Mouse (Mus musculus) CH12.LX (cell line): ENCODE measurements at regions not wholly inside any gene's neighbourhood (a gene's known extent, or its start where the extent isn't known, plus 50 kb on each side); places are given as distances from the start of the nearest gene placed in this dataset.

ENCODE experiments used
- DNase-seq: peaks from one replicate; pipeline ENCODE4 v3.0.0-alpha.2; 2013; ENCODE audit errors: extremely low read depth
- H3K27ac ChIP-seq: 2 replicates; pipeline ENCODE4 v1.5.1; 2012; ENCODE audit warnings: low read depth, mild to moderate bottlenecking, control low read depth, moderate library complexity; ENCODE audit not compliant: insufficient read depth
- H3K27me3 ChIP-seq: replicated peaks from 2 replicates; pipeline ENCODE3; 2012; ENCODE audit warnings: inconsistent platforms
- H3K36me3 ChIP-seq, 2 experiments: replicated peaks in 1 of 2; 2 replicates each; pipeline versions ENCODE3 to v1.6.1; 2012; ENCODE audit warnings: inconsistent platforms in 1 of 2, low read length in 1 of 2, mild to moderate bottlenecking in 1 of 2, mixed read lengths in 1 of 2, moderate library complexity in 1 of 2; ENCODE audit not compliant: control insufficient read depth in 1 of 2, insufficient read depth in 1 of 2
- H3K4me1 ChIP-seq, 2 experiments: 2 replicates each; pipeline ENCODE4 v1.6.1; 2012; ENCODE audit warnings: inconsistent platforms in 1 of 2, moderate library complexity in 1 of 2; ENCODE audit not compliant: insufficient read depth in 2 of 2, control insufficient read depth in 1 of 2
- H3K4me2 ChIP-seq: 2 replicates; pipeline ENCODE4 v1.6.1; 2012; ENCODE audit warnings: low read depth, mild to moderate bottlenecking, control low read depth; ENCODE audit not compliant: poor library complexity, insufficient read depth, severe bottlenecking
- H3K4me3 ChIP-seq, 3 experiments: fragments of 150-350 bp in 1 of 3; sonication (generic) in 1 of 3; replicated peaks in 1 of 3; 2 replicates each; pipeline versions ENCODE3 to v1.5.1; 2011 to 2012; ENCODE audit warnings: low read depth in 2 of 3, low read length in 2 of 3, mild to moderate bottlenecking in 2 of 3, moderate library complexity in 2 of 3, control low read depth in 1 of 3, improper control_type of control experiment in 1 of 3, inconsistent platforms in 1 of 3, mixed read lengths in 1 of 3; ENCODE audit not compliant: poor library complexity in 1 of 3
- H3K79me2 ChIP-seq: replicated peaks from 2 replicates; pipeline ENCODE4 v1.6.1; 2012; ENCODE audit warnings: mild to moderate bottlenecking, moderate library complexity; ENCODE audit not compliant: control insufficient read depth, poor library complexity, insufficient read depth, severe bottlenecking; ENCODE audit errors: extremely low read depth
- H3K9ac ChIP-seq: 2 replicates; pipeline ENCODE4 v1.6.1; 2012; ENCODE audit warnings: low read depth, mild to moderate bottlenecking, control low read depth, moderate library complexity; ENCODE audit not compliant: insufficient read depth
- H3K9me3 ChIP-seq: replicated peaks from 2 replicates; pipeline ENCODE3; 2012; ENCODE audit warnings: low read length, inconsistent platforms, mixed read lengths
- BHLHE40 ChIP-seq: IDR thresholded peaks from 2 replicates; pipeline ENCODE4 v1.6.1; 2011; ENCODE audit warnings: mild to moderate bottlenecking, low read depth, low read length, improper control_type of control experiment
- CHD1 ChIP-seq: IDR thresholded peaks from 2 replicates; pipeline ENCODE4 v1.6.1; 2012; ENCODE audit warnings: low read depth, low read length, improper control_type of control experiment, inconsistent platforms
- CHD2 ChIP-seq: IDR thresholded peaks from 2 replicates; pipeline ENCODE4 v1.6.1; 2011; ENCODE audit warnings: low read length, improper control_type of control experiment
- CTCF ChIP-seq, 2 experiments: IDR thresholded peaks in 1 of 2; conservative IDR thresholded peaks in 1 of 2; 2 replicates each; pipeline ENCODE4 v1.5.1; 2011 to 2012; ENCODE audit warnings: low read depth in 2 of 2, low read length in 2 of 2, improper control_type of control experiment in 1 of 2, inconsistent platforms in 1 of 2, mild to moderate bottlenecking in 1 of 2, moderate library complexity in 1 of 2
- E2F4 ChIP-seq: IDR thresholded peaks from 2 replicates; pipeline ENCODE4 v1.6.1; 2011; ENCODE audit warnings: low read depth, low read length, improper control_type of control experiment; ENCODE audit not compliant: insufficient replicate concordance
- EP300 ChIP-seq: IDR thresholded peaks from 2 replicates; pipeline ENCODE4 v1.6.1; 2011; ENCODE audit warnings: low read length, improper control_type of control experiment
- ETS1 ChIP-seq: conservative IDR thresholded peaks from 2 replicates; pipeline ENCODE4 v1.6.1; 2012; ENCODE audit warnings: low read depth, mild to moderate bottlenecking, inconsistent platforms, low read length, improper control_type of control experiment, moderate library complexity
- GABPA ChIP-seq: IDR thresholded peaks from 2 replicates; pipeline ENCODE4 v1.6.1; 2012; ENCODE audit warnings: low read depth, low read length, improper control_type of control experiment, inconsistent platforms; ENCODE audit not compliant: insufficient replicate concordance
- IRF4 ChIP-seq: IDR thresholded peaks from 2 replicates; pipeline ENCODE4 v1.6.1; 2014; ENCODE audit warnings: low read depth, mild to moderate bottlenecking, inconsistent platforms, low read length, improper control_type of control experiment
- JUN ChIP-seq: IDR thresholded peaks from 2 replicates; pipeline ENCODE4 v1.6.1; 2011; ENCODE audit warnings: low read depth, mild to moderate bottlenecking, low read length, improper control_type of control experiment, moderate library complexity; ENCODE audit not compliant: insufficient read depth
- JUND ChIP-seq: conservative IDR thresholded peaks from 2 replicates; pipeline ENCODE4 v1.6.1; 2011; ENCODE audit warnings: low read depth, low read length, improper control_type of control experiment
- KAT2A ChIP-seq: IDR thresholded peaks from 2 replicates; pipeline ENCODE4 v1.6.1; 2012; ENCODE audit warnings: low read length, improper control_type of control experiment, inconsistent platforms; ENCODE audit not compliant: insufficient replicate concordance
- MAFK ChIP-seq: IDR thresholded peaks from 2 replicates; pipeline ENCODE4 v1.6.1; 2011; ENCODE audit warnings: low read length, improper control_type of control experiment; ENCODE audit not compliant: insufficient replicate concordance
- MAX ChIP-seq: IDR thresholded peaks from 2 replicates; pipeline ENCODE4 v1.6.1; 2011; ENCODE audit warnings: low read length, improper control_type of control experiment
- MEF2A ChIP-seq: IDR thresholded peaks from 2 replicates; pipeline ENCODE4 v1.6.1; 2014; ENCODE audit warnings: low read depth, mild to moderate bottlenecking, inconsistent platforms, low read length, improper control_type of control experiment, borderline replicate concordance
- MXI1 ChIP-seq: IDR thresholded peaks from 2 replicates; pipeline ENCODE4 v1.6.1; 2011; ENCODE audit warnings: mild to moderate bottlenecking, low read depth, low read length, improper control_type of control experiment
- MYC ChIP-seq: IDR thresholded peaks from 2 replicates; pipeline ENCODE4 v1.6.1; 2011; ENCODE audit warnings: low read depth, mild to moderate bottlenecking, improper control_type of control experiment, low read length
- NELFE ChIP-seq: IDR thresholded peaks from 2 replicates; pipeline ENCODE4 v1.6.1; 2011; ENCODE audit warnings: low read depth, low read length, improper control_type of control experiment
- POLR2A ChIP-seq: IDR thresholded peaks from 2 replicates; pipeline ENCODE4 v1.6.1; 2011; ENCODE audit warnings: low read depth, mild to moderate bottlenecking, improper control_type of control experiment, low read length
- RAD21 ChIP-seq: IDR thresholded peaks from 2 replicates; pipeline ENCODE4 v1.6.1; 2011; ENCODE audit warnings: low read depth, mild to moderate bottlenecking, low read length, improper control_type of control experiment, moderate library complexity
- SIN3A ChIP-seq: IDR thresholded peaks from 2 replicates; pipeline ENCODE4 v1.6.1; 2012; ENCODE audit warnings: low read length, improper control_type of control experiment, inconsistent platforms
- SMC3 ChIP-seq: IDR thresholded peaks from 2 replicates; pipeline ENCODE4 v1.6.1; 2011; ENCODE audit warnings: low read depth, low read length, improper control_type of control experiment
- TBP ChIP-seq: conservative IDR thresholded peaks from 2 replicates; pipeline ENCODE4 v1.6.1; 2011; ENCODE audit warnings: low read depth, low read length, improper control_type of control experiment
- TCF12 ChIP-seq: IDR thresholded peaks from 2 replicates; pipeline ENCODE4 v1.6.1; 2014; ENCODE audit warnings: low read depth, mild to moderate bottlenecking, inconsistent platforms, low read length, improper control_type of control experiment
- USF1 ChIP-seq: IDR thresholded peaks from 2 replicates; pipeline ENCODE4 v1.6.1; 2014; ENCODE audit warnings: low read depth, mild to moderate bottlenecking, inconsistent platforms, low read length, improper control_type of control experiment
- USF2 ChIP-seq: conservative IDR thresholded peaks from 2 replicates; pipeline ENCODE4 v1.6.1; 2011; ENCODE audit warnings: low read depth, low read length, improper control_type of control experiment
- ZMIZ1 ChIP-seq: IDR thresholded peaks from 2 replicates; pipeline ENCODE4 v1.6.1; 2012; ENCODE audit warnings: low read depth, mild to moderate bottlenecking, inconsistent platforms, low read length, improper control_type of control experiment
- dilution Hi-C: fragments of 300-500 bp; cut with MboI; formaldehyde crosslinking; loops from 2 replicates; pipeline ENCODE4 v1.14.3; 2020; ENCODE audit warnings: low sequenced_read_pairs; ENCODE audit not compliant: extremely low pct_unique_long_range_greater_than_20kb, extremely low pct_ligation_motif_present
- in situ Hi-C: fragments of 300-500 bp; cut with MboI; formaldehyde crosslinking; loops from 3 replicates; pipeline ENCODE4 v1.14.3; 2019; ENCODE audit warnings: low sequenced_read_pairs, low pct_ligation_motif_present, low pct_unique_long_range_greater_than_20kb, mixed read lengths

DNA sequence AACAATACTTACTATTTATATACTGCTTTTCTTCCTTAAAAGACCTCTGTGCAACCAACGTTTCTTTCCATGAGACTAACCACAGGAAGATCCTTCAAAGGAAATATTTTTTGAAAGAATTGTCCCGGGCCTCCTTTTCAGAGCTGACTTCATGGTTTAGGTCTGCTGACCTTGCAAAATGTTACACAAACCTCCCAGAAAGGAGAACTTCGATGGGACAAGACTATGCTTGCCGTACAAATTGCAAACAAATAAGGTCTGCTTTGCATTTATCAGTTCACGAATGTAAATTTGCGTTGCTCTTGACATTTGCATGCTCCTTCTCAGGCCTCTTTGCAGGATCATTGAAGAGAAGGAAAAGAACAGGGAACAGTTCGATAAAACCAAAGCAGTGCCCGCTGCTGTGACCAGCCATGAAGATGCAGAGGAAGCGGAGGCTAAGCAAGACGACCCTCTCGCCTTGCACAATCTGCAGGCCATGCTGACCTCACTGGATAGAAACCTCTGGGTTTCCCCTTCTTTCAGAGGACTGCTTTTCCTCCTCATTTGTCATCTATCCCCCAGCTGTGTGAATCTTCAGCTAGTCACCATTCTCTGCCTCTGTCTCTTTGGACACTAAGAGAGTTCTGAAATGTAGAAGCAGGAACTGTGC lies 147.2 kb downstream of the Kctd12 start:
- Histone ChIP-seq H3K27ac (peak overlapping the region; percentile 100), H3K9ac (peak overlapping the region; percentile 100), H3K36me3 (no peaks in the 10 kb centered on the region), H3K4me2 (peak overlapping the region; percentile 91), H3K9me3 (no peaks in the 10 kb centered on the region), H3K27me3 (no peaks in the 10 kb centered on the region), H3K4me1 (peaks cover 31 to 75% of the 10 kb centered on the region in 2 experiments), H3K4me3 (peak overlapping the region; percentile 42 to 86 (median 43)), H3K79me2 (no peaks in the 10 kb centered on the region)
- in situ Hi-C loops: no loop called here
- TF ChIP-seq SMC3 (no peak; the same call in 1 of the 2 replicates), SIN3A (peak; percentile 75), TBP (peak; percentile 91), ZMIZ1 (no peak; the same call in 1 of the 2 replicates), POLR2A (peak; percentile 37; the same call in 1 of the 2 replicates), ETS1 (peak; percentile 74), USF1 (no peak), MAFK (peak; percentile 100), E2F4 (0 out of 2 replicates have a peak, but pooled peaks have one; percentile 31), KAT2A (0 out of 2 replicates have a peak, but pooled peaks have one; percentile 14), RAD21 (no peak; the same call in none of the 2 replicates), CHD2 (peak; percentile 39; the same call in 1 of the 2 replicates), MEF2A (peak; percentile 58; the same call in 1 of the 2 replicates), JUND (peak; percentile 56; the same call in 1 of the 2 replicates), MYC (peak; percentile 54; the same call in 1 of the 2 replicates), NELFE (peak; percentile 11; the same call in 1 of the 2 replicates), BHLHE40 (peak; percentile 67), CHD1 (peak; percentile 96), MAX (peak; percentile 52), EP300 (peak; percentile 69), GABPA (no peak), TCF12 (peak; percentile 66; the same call in 1 of the 2 replicates), USF2 (no peak), CTCF (conservative IDR thresholded peaks at IDR 0.05 in 1 of 2, IDR thresholded peaks at IDR 0.05 in 1 of 2; ENCODE audit: low read depth in 2 of 2, low read length in 2 of 2) (no peak), MXI1 (peak; percentile 28; the same call in 1 of the 2 replicates), JUN (peak; percentile 13; the same call in 1 of the 2 replicates), IRF4 (peak; percentile 14; the same call in 1 of the 2 replicates)
- dilution Hi-C loops: no loop called here
- peak; percentile 85 for DNase-seq
